Mouse (Mus musculus): ENCODE measurements around the gene Gdf5. TPM values are rescaled to one million over a fixed set of nuclear protein-coding genes. Genes with fewer than 3 reads are reported as not detected.
"Not testable (repeated sequence)": the region's sequence is repeated elsewhere in the genome, so short reads cannot be mapped to it uniquely, and the experiment has no call there.

The Gdf5 gene
- total RNA-seq, 2 experiments from 2014 or later, result 0.38 TPM; not detected in 1

GRCm38 (mm10) chr2:155941697-155942442 is 3.3 kb downstream of the Gdf5 start:
- peak; percentile 31 for DNase-seq (ENCODE audit: low spot score)

DNA sequence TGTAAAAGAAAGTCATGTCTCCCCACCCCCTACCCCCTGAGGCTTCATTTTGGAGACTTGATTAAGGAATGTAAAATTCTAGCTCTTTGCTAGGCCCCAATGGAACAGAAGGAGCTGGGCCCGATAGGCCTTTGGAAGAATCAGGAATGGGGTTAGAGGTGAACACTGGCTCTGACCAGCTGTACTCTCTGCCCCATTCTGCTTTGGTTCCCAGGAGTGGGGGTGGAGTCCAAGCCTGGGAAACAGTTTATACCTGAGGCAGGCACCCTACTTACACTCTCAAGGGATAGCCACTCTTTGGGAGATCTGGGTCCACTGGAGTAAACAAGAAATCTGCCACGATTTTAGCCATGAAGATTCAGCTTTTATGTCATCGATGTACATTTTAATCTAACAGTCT is 4.5 kb downstream of the Gdf5 start, which contains the start of gene Gm15557:
Gene Gm15557, plus strand, starts transcription at position 48 of the 400 bp plus-strand sequence.
- DNase-seq (ENCODE audit: low spot score), result no peak

- no peak for DNase-seq (ENCODE audit: low spot score)
Measured at GRCm38 (mm10) chr2:155939897-155940529, 5.2 kb downstream of the Gdf5 start.

GRCm38 (mm10) chr2:155929531-155930442 is 15.4 kb downstream of the Gdf5 start, which contains the start of gene Uqcc1:
Gene Uqcc1 (minus strand): TSS chr2:155930310.
- DNase-seq (ENCODE audit: low spot score), result peak; percentile 95

GRCm38 (mm10) chr2:155928711-155929345 is 16.3 kb downstream of the Gdf5 start:
- DNase-seq (ENCODE audit: low spot score), result no peak

DNA sequence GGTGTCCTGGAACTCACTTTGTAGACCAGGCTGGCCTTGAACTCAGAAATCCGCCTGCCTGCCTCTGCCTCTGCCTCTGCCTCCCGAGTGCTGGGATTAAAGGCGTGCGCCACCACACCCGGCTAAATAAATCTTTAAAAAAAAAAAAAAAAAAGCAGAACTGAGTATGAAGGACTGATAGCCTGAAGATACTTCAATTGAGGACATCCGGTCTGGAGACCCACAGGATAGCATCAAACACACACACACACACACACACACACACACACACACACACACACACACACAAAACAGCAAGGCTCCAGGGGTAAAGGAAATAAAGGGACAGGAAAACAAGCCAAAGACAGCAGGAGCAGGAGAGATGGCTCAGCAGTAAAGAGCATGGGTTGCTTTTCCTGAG is 20.0 kb downstream of the Gdf5 start:
- not testable (repeated sequence) for DNase-seq (ENCODE audit: low spot score)

DNA sequence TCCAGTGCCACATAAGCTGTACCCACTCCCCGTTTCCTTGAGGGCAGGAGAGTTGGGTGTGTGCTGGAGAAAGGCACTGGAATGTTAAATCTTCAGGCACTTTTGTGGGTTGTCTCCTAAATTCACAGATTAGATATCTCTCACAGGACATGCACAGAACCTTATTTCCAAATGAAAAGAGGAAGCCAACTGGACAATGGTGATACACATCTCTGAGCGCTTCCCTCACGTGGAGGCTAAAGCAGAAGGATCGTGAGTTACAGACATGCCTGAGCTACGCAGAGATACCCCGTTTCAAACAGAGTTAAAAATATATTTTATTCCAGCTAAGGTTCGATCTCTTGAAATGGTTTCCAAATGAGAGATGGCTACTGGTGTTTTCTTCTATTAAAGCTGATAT is 22.0 kb downstream of the Gdf5 start:
- no peak for DNase-seq (ENCODE audit: low spot score)

GRCm38 (mm10) chr2:155914684-155915083 is 30.5 kb downstream of the Gdf5 start:
- no peak for DNase-seq (ENCODE audit: low spot score)

GRCm38 (mm10) chr2:155903632-155904008 is 41.5 kb downstream of the Gdf5 start:
- no peak for DNase-seq (ENCODE audit: low spot score)

DNA sequence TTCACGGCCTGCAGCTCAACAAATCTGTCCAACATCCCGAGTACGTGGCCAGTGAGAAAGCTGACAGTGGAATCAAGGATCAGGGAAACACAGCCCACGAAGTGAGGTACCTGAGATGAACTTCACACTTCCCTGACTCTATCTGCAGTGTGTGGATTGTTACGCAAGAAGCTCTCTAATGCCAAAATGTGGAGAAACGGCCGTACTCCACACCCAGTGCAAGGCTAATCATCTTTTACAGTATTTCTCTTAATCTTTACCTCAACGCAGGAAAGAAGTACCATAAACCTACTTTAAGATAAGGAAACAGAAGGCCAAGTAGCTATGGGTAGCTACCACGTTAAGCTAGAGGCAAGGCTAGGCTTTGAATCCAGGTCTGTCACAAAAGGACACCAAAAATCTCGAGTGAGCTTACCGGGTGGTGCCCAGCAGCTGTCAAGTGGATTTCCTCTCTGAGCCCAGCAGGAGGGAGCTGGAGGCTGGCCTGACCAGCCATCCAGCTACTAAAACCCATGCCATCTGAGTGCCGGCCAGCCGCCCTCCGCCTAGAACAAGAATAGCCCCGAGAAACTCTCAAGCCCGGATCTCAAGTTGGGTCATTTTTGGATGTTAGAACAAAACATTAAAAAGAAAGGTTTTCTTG is 42.1 kb downstream of the Gdf5 start:
- peak; percentile 41 for DNase-seq (ENCODE audit: low spot score)

GRCm38 (mm10) chr2:155895046-155895735 is 50.0 kb downstream of the Gdf5 start:
- DNase-seq (ENCODE audit: low spot score), result no peak

DNA sequence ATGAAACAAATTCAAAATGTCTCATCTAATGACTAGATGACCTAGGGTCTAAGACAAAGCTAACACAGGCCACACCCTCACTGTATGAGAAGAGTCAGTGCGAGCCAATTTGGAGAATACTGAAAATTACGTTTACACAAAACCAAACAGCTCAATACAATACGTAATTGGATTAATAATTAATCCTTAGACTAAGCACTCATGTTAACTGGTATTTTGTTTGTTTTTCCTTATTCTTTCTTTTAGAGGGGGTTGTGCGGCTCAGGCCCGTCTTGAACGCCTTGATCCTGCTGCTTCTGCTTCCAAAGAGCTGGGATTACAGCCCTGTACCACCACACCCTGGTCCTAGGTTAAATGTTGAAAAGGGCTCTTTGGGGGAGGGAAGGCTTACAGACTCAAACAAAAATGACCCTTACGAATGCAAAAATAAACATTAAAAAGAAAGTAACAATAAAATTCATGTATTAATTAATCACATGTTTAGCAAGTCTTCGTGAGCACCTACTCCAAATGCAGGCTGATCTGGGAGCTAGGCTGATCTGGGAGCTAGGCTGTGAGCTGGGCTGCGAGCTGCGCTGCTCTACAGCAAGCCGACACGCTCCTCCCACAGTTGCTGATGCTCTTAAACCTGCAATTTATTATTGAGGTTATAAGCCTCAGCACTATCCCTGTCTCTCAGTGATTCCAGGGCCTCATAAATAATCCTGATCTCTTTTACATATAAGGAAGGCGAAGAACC is 50.7 kb downstream of the Gdf5 start:
- no peak for DNase-seq (ENCODE audit: low spot score)

Other genes starting within 250 kb of the Gdf5 start
- gene Edem2, start 215.9 kb downstream of the Gdf5 start, total RNA-seq (2021), result 1 to 10 TPM; 4.3 to 4.9 TPM
- not detected for gene Gm17581, start 209.5 kb downstream of the Gdf5 start, total RNA-seq (2021)
- 1 to 10 TPM; 6.8 to 7.9 TPM for gene Procr, start 194.2 kb downstream of the Gdf5 start, total RNA-seq (2021)
- gene Mmp24, start 170.0 kb downstream of the Gdf5 start, total RNA-seq (2021), result not detected
- gene BC029722, start 125.9 kb downstream of the Gdf5 start, total RNA-seq (2021), result 10 to 100 TPM; 27.8 to 29.5 TPM
- 10 to 100 TPM; 43.4 to 45.4 TPM for gene Eif6, start 118.4 kb downstream of the Gdf5 start, total RNA-seq (2021)
- gene Fam83c, start 110.5 kb downstream of the Gdf5 start, total RNA-seq (2021), result not detected
- 100 to 1,000 TPM; 155 to 182 TPM for gene Uqcc1, start 15.1 kb downstream of the Gdf5 start, total RNA-seq (2021)
- gene Gm15557, start 4.6 kb downstream of the Gdf5 start, total RNA-seq (2021), result not detected
- gene Cep250, start 11.1 kb upstream of the Gdf5 start, total RNA-seq (2021), result 1 to 10 TPM; 2.7 TPM
- under 1 TPM; 0.12 to 0.41 TPM for gene 6430550D23Rik, start 62.6 kb upstream of the Gdf5 start, total RNA-seq (2021)
- gene Ergic3, start 62.7 kb upstream of the Gdf5 start, total RNA-seq (2021), result 10 to 100 TPM; 52.9 to 53.0 TPM
- not detected for gene Fer1l4, start 107.6 kb upstream of the Gdf5 start, total RNA-seq (2021)
- under 1 TPM; 0.36 to 0.91 TPM for gene Spag4, start 119.8 kb upstream of the Gdf5 start, total RNA-seq (2021)
- gene Cpne1, start 166.6 kb upstream of the Gdf5 start, total RNA-seq (2021), result 1 to 10 TPM; 7.4 to 9.5 TPM
- 1 to 10 TPM; 5.5 to 7.0 TPM for gene Rbm12, start 166.6 kb upstream of the Gdf5 start, total RNA-seq (2021)
- gene Gm28036, start 181.7 kb upstream of the Gdf5 start, total RNA-seq (2021), result 1 to 10 TPM; 3.0 to 5.8 TPM
- gene Romo1, start 198.7 kb upstream of the Gdf5 start, total RNA-seq (2021), result 100 to 1,000 TPM; 246 to 250 TPM
- 10 to 100 TPM; 75.7 to 77.7 TPM for gene Nfs1, start 198.8 kb upstream of the Gdf5 start, total RNA-seq (2021)
- 100 to 1,000 TPM in 1 of 2 experiments, 10 to 100 TPM in 1; 89.8 to 104 TPM for gene Rbm39, start 234.9 kb upstream of the Gdf5 start, total RNA-seq (2021)

All from gastrocnemius, adult 18-20 months (tissue).